Mouse (Mus musculus): Measurements from ENCODE around the gene Pex16.
A peak's percentile ranks its signal among the peaks of the same experiment; 100 is the strongest.

Gene Pex16

GRCm38 (mm10) chr2:92370821-92371805, 3.4 kb upstream of the Pex16 start:
- peak; percentile 95 for DNase-seq

GRCm38 (mm10) chr2:92371971-92372690, 2.3 kb upstream of the Pex16 start:
- DNase-seq = peak; percentile 67

DNA sequence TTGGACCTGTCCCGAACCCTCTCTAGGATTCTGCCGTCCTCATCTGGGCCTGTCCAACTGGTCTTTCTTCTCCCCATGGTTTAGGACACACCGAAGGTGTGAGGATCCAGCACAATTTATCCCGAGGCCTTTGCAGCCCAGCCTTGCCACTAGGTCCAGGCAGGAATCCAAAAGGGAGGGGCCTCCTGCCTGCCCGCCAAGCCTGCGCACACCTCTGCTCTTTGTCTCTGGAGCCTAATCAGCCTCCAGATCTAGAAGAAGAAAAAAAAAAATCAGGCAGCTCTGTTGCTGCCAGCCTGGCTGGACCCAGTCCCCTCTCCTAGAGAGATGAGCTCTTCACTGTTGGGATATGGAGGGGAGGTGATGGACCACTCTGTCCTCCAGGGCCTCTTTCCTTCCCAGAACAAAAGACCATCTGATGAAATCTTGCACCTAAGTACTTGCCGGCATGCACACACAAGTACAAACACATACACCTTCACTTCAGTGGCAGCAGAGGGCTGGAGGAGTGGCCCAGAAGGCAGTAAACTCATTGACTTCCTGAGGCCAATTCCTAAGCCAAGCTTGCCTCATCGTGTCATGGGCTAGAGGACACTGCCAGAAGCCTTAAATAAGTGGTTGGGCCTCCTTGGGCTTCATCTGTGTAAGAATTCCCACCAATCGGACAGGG, 1.6 kb upstream of the Pex16 start:
- peak; percentile 86 for DNase-seq

DNA sequence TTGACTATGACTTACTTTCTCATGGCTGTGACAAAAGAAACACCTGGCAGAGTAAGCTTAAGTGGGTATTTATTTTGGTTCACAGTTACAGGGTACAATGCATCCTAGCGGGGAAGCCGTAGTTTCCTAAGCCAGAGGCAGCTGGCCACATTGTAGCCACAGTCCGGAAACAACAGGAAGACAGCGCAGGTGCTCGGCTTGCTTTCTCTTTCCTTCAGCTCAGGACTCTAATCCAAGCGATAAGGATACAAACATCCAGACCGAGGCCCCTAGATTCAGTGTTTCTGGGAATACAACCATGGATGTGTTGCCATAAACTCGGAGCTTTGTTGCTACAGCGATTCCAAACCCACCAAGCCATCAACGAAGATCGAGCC, 1.1 kb upstream of the Pex16 start:
- no peak for DNase-seq

DNA sequence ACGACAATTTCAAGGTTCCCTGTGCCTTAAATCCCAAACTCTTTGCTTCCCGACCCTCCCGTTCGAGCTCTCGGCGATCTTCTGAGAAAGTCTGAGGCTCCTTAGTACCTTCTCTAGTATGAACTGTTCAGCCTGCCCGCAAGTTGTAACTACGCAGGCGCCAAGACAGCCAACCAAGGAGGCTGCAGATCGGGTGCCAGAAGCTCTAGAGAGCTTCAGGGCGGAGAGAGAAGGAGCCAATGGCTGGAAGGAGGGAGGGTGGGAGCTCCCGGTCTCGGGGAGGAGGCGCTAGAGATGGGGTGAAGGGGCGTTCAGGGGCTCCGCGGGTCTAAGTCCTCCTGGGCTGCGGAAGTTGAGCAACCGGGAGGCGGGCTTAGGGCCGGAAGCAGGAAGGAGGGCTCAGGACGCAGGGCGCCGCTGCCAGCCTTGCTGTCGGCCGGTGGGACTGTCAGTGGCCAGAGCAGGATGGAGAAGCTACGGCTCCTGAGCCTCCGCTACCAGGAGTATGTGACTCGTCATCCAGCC, 685 bp downstream of the Pex16 start:
- DNase-seq = peak; percentile 99

- DNase-seq = no peak
Measured at GRCm38 (mm10) chr2:92375788-92376187, 1.3 kb downstream of the Pex16 start.

DNA sequence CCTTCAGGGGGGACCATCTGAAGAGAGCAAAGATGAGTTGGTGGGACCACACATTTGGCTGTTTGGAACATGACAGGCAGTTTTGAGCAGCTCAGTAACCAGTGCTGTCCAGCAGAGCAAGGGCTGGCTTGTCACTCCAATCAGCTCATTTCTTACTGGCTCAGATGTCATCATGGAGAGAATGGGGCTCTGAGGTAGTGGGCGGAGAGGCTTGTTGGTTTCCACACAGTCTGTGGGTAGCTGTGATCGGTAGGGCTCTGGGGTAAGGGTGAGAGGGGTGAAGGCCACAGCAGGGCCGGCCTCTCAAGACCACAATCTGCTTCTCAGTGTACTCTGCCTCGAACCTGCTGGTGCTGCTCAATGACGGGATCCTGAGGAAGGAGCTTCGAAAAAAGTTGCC, 1.8 kb downstream of the Pex16 start:
- no peak for DNase-seq

GRCm38 (mm10) chr2:92377320-92377719, 2.8 kb downstream of the Pex16 start:
- no peak for DNase-seq

DNA sequence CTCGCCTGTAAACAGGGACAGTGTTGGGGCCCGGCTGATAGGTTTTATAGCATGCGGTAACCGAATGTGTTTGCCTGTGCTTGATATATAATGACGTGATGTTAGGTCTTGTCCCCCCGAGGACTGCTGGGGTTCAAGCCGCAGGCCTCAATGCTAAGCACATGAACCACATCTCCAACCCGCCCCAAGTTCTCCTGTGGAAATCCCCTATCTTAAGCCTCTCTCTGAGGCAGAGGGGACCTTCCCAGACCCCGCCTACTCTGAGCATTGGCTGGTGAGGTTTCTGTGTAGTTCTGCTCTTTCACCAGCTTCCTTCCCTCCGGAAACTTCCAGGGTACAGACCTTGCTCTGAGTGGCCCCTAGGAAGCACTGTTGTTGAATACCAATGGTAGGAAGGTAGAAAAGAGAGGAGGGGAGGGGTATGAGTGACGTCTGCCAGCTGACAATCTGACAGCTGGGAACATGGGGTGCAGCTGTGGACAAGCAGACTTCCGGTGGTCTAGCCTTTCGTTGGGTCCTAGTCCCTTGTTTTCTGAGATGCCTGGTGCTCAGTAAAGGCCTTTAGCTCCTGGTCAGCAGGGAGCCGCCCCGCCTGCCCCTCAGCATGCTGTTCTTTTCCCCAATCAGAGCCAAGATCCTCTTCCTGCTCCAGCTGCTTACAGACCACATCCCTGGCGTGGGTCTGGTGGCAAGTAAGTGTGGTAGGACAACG, 5.5 kb downstream of the Pex16 start:
- DNase-seq = no peak

- no peak for DNase-seq
Measured at GRCm38 (mm10) chr2:92380495-92381050, 6.1 kb downstream of the Pex16 start.

GRCm38 (mm10) chr2:92381161-92381560, 6.7 kb downstream of the Pex16 start:
- no peak for DNase-seq

DNA sequence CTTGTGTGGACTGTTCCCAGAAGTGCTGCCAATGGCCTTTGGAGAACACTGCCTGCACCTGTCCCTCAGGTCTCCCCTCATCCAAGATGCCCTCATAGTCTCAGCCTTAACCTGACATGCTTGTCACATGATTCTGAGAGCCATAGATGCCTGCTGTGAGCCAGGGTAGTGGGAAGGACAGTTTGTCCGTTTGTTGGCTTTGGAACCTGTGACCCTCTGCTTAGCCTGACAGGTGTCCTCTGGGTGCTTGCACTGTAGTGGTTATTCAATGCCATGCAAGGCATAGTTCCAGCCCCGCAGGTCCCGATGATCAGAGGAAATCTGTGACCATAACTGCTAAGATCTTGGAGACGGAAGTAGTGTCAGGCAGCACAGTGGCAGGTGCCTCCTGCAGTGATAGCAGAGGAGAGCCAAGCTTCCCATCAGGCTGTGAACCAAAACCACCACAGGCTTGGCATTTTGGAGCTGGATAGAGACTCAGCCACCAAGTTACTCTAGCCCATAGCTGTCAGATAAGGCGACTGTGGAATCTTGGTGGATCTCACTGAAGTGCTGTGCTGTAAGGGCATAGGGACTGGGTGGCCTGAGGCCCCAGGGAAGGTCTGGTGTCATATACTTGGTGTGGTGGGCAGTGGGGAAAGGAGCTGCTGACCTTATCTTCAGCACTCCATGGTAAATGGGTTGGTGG, 7.6 kb downstream of the Pex16 start, which contains the start of gene 1700029I15Rik:
Gene 1700029I15Rik (plus strand): TSS at position 638 of the 688 bp plus-strand sequence.
- no peak for DNase-seq

DNA sequence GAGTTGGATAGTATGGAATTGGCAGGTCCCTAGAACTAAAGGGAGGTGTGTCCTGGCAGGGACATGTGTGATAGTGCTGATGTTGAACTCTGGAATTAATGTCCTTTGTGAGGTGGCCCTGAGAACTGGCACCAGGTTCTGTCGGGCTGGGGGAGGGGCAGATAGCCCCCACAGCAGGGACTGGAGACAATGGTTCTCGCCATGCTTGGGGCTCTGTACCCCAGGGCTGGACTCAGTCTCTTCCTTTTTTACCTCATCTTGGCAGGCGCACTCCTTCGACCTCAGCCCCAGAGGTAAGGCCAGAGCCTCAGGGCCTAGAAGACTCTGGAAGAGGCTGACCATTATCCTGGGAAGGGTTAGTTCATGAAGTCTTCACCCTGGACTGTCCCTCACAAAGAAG, 8.3 kb downstream of the Pex16 start:
- no peak for DNase-seq

DNA sequence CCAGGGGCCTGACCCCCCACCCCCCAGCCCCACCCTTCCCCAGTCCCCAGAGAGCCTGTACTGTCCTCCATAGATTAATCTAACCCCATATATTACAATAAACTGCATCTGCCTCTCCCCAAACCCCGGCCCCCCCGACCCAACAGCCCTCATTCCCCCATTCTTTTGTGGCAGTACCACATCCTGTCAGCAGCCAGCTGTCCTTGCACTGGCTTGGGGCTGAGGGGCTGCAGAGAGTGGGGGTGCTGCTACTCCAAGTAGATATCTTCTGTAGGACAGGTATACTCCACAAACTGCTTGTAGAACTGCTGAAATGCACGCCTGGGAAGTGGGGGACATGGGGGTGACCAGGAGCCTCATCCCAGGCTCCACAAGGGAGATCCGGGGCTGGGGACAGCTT, 9.6 kb downstream of the Pex16 start:
- DNase-seq = no peak

- no peak for DNase-seq
Measured at GRCm38 (mm10) chr2:92385113-92386051, 10.9 kb downstream of the Pex16 start.

- no peak for DNase-seq
Measured at GRCm38 (mm10) chr2:92386821-92387570, 12.5 kb downstream of the Pex16 start.

DNA sequence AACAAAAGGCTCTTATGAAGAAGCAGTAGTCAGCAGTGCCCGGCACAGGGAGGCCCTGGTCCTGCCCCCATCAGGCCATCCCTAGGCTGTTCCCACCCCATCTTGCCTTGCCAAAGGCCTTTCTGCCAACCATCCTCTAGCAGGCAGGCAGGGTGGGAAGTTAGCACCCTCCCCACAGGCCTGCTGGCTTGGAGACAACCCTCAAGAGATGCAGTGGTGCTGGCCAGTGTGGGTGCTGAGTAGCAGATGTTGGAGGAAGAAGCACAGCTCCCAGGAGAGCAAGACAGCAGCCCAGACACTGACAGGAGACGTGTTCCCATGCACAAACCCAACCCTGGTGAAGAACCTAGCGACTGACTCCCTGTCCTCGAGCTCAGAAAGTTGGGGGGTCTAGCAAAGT, 13.2 kb downstream of the Pex16 start:
- DNase-seq = no peak

GRCm38 (mm10) chr2:92388081-92388517, 13.6 kb downstream of the Pex16 start:
- DNase-seq = no peak

- peak; percentile 87 for DNase-seq
Measured at GRCm38 (mm10) chr2:92388891-92389641, 14.6 kb downstream of the Pex16 start.

All from kidney, adult 11 months (tissue).